Mouse (Mus musculus) neural tube, embryonic 14.5 days (tissue): ENCODE results near the gene 3110082I17Rik. TPM values are rescaled to one million over a fixed set of nuclear protein-coding genes. Genes with fewer than 3 reads are reported as not detected.
"Not testable (repeated sequence)": the region's sequence is repeated elsewhere in the genome, so short reads cannot be mapped to it uniquely, and the experiment has no call there.

ENCODE experiments used
- ATAC-seq: fragments of 200-750 bp; cut with Nextera tagmentation; 2 replicates; pipeline ENCODE4 v1.8.0; 2017; ENCODE audit warnings: low read depth, mild to moderate bottlenecking, moderate TSS enrichment, moderate library complexity
- H3K27ac ChIP-seq: fragments of 300-500 bp; sonication (generic); 2 replicates; pipeline ENCODE4 v1.5.1; 2014; ENCODE audit warnings: low read depth, mild to moderate bottlenecking, control low read depth, low read length, moderate library complexity, mixed read lengths
- H3K27me3 ChIP-seq: fragments of 300-500 bp; sonication (generic); 2 replicates; pipeline ENCODE4 v1.6.1; 2014; ENCODE audit warnings: low read length; ENCODE audit not compliant: control insufficient read depth, insufficient read depth
- H3K36me3 ChIP-seq: fragments of 300-500 bp; sonication (generic); 2 replicates; pipeline ENCODE4 v1.6.1; 2014; ENCODE audit warnings: low read length, mixed read lengths; ENCODE audit not compliant: control insufficient read depth, insufficient read depth
- H3K4me1 ChIP-seq: fragments of 300-500 bp; sonication (generic); 2 replicates; pipeline ENCODE4 v1.6.1; 2014; ENCODE audit warnings: low read length; ENCODE audit not compliant: control insufficient read depth, insufficient read depth
- H3K4me2 ChIP-seq: fragments of 300-500 bp; sonication (generic); 2 replicates; pipeline ENCODE4 v1.6.1; 2014; ENCODE audit warnings: mild to moderate bottlenecking, low read depth, low read length, control low read depth
- H3K4me3 ChIP-seq: fragments of 300-500 bp; sonication (generic); 2 replicates; pipeline ENCODE4 v1.5.1; 2014; ENCODE audit warnings: low read depth, low read length, control low read depth, mixed read lengths
- H3K9ac ChIP-seq: fragments of 300-500 bp; sonication (generic); replicated peaks from 2 replicates; pipeline ENCODE4 v1.6.1; 2014; ENCODE audit warnings: low read depth, mild to moderate bottlenecking, control low read depth, low read length, mixed read lengths
- H3K9me3 ChIP-seq: fragments of 300-500 bp; sonication (generic); 2 replicates; pipeline ENCODE4 v1.6.1; 2016; ENCODE audit warnings: low read length; ENCODE audit not compliant: control insufficient read depth
- WGBS: fragments of 180-500 bp; shearing (Covaris S2); extraction: QIAGEN DNeasy Blood & Tissue Kit; methylation state at CpG from one replicate; pipeline ENCODE4 v1.1.7; 2014; 5-methylcytosine and 5-hydroxymethylcytosine counted together
- polyA plus RNA-seq: library from polyadenylated mRNA; unstranded; fragments of >200 nt; fragmentation: Nextera tagmentation; extraction: Ambion mirVana; gene quantifications from 2 replicates; pipeline ENCODE4 v1.2.1, GENCODE M21; 2014

Gene 3110082I17Rik
- polyA plus RNA-seq, 1 experiment from 2014 or later: 11.7 TPM

- H3K4me1 ChIP-seq: no peaks in the 10 kb centered on the region
- peak; percentile 76; the same call in 1 of the 2 replicates for ATAC-seq
- no peak overlapping the region for H3K4me2 ChIP-seq
- H3K36me3 ChIP-seq: no peaks in the 10 kb centered on the region
- H3K4me3 ChIP-seq: no peak overlapping the region
- no peak overlapping the region for H3K9ac ChIP-seq
- H3K27me3 ChIP-seq: no peaks in the 10 kb centered on the region
- WGBS: 40% methylated on average over 5 of the region's 5 CpGs
- H3K9me3 ChIP-seq: no peaks in the 10 kb centered on the region
- no peak overlapping the region for H3K27ac ChIP-seq
Observed at GRCm38 (mm10) chr5:139397959-139398753, 62.2 kb downstream of the 3110082I17Rik start.

- H3K36me3 ChIP-seq: no peaks in the 10 kb centered on the region
- H3K4me3 ChIP-seq: no peak overlapping the region
- H3K4me1 ChIP-seq: no peaks in the 10 kb centered on the region
- no peaks in the 10 kb centered on the region for H3K9me3 ChIP-seq
- H3K27ac ChIP-seq: no peak overlapping the region
- no peak for ATAC-seq
- H3K9ac ChIP-seq: no peak overlapping the region
- 87% methylated on average over 4 of the region's 4 CpGs for WGBS
- H3K4me2 ChIP-seq: no peak overlapping the region
- H3K27me3 ChIP-seq: no peaks in the 10 kb centered on the region
Observed at GRCm38 (mm10) chr5:139397359-139397916, 62.9 kb downstream of the 3110082I17Rik start.

GRCm38 (mm10) chr5:139395528-139395927, 64.8 kb downstream of the 3110082I17Rik start:
- Histone ChIP-seq H3K36me3 (no peaks in the 10 kb centered on the region), H3K27ac (no peak overlapping the region), H3K9me3 (no peaks in the 10 kb centered on the region), H3K4me2 (no peak overlapping the region), H3K4me1 (0 out of 2 replicates have a peak, but pooled peaks cover 4% of the 10 kb centered on the region), H3K27me3 (no peaks in the 10 kb centered on the region), H3K4me3 (no peak overlapping the region), H3K9ac (no peak overlapping the region)
- WGBS: 91% methylated on average over 4 of the region's 4 CpGs
- ATAC-seq: no peak

- 80% methylated on average over 7 of the region's 7 CpGs for WGBS
- Histone ChIP-seq H3K9me3 (no peaks in the 10 kb centered on the region), H3K4me2 (no peak overlapping the region), H3K36me3 (no peaks in the 10 kb centered on the region), H3K27me3 (no peaks in the 10 kb centered on the region), H3K9ac (no peak overlapping the region), H3K27ac (no peak overlapping the region), H3K4me1 (0 out of 2 replicates have a peak, but pooled peaks cover 4% of the 10 kb centered on the region), H3K4me3 (no peak overlapping the region)
- ATAC-seq: no peak
Observed at GRCm38 (mm10) chr5:139394399-139394798, 65.9 kb downstream of the 3110082I17Rik start.

- no peak for ATAC-seq
- Histone ChIP-seq H3K36me3 (no peaks in the 10 kb centered on the region), H3K9me3 (no peaks in the 10 kb centered on the region), H3K27ac (no peak overlapping the region), H3K27me3 (no peaks in the 10 kb centered on the region), H3K9ac (no peak overlapping the region), H3K4me2 (no peak overlapping the region), H3K4me1 (peaks cover 12% of the 10 kb centered on the region), H3K4me3 (no peak overlapping the region)
- WGBS: 88% methylated on average over 16 of the region's 16 CpGs
Observed at GRCm38 (mm10) chr5:139393197-139393588, 67.1 kb downstream of the 3110082I17Rik start.

GRCm38 (mm10) chr5:139392219-139393196, 67.8 kb downstream of the 3110082I17Rik start:
- WGBS: 96% methylated on average over 37 of the region's 37 CpGs
- Histone ChIP-seq H3K4me1 (peaks cover 17% of the 10 kb centered on the region), H3K4me3 (no peak overlapping the region), H3K4me2 (no peak overlapping the region), H3K9me3 (no peaks in the 10 kb centered on the region), H3K27me3 (no peaks in the 10 kb centered on the region), H3K36me3 (no peaks in the 10 kb centered on the region), H3K9ac (no peak overlapping the region), H3K27ac (no peak overlapping the region)
- no peak for ATAC-seq

GRCm38 (mm10) chr5:139391309-139391990, 68.9 kb downstream of the 3110082I17Rik start:
- H3K4me1 ChIP-seq: peaks cover 17% of the 10 kb centered on the region
- H3K4me2 ChIP-seq: no peak overlapping the region
- no peak for ATAC-seq
- no peak overlapping the region for H3K9ac ChIP-seq
- H3K9me3 ChIP-seq: no peaks in the 10 kb centered on the region
- H3K4me3 ChIP-seq: no peak overlapping the region
- H3K27ac ChIP-seq: peak overlapping the region; percentile 39; the same call in 1 of the 2 replicates
- 74% methylated on average over 11 of the region's 11 CpGs for WGBS
- H3K27me3 ChIP-seq: no peaks in the 10 kb centered on the region
- no peaks in the 10 kb centered on the region for H3K36me3 ChIP-seq

- Histone ChIP-seq H3K4me1 (peaks cover 17% of the 10 kb centered on the region), H3K27ac (peak overlapping the region; percentile 39)
- WGBS: 83% methylated on average over 5 of the region's 5 CpGs
- H3K36me3 ChIP-seq, H3K9me3 ChIP-seq, H3K27me3 ChIP-seq, H3K4me2 ChIP-seq, H3K4me3 ChIP-seq, ATAC-seq, H3K9ac ChIP-seq: not testable (repeated sequence)
Observed at GRCm38 (mm10) chr5:139390324-139391119, 69.8 kb downstream of the 3110082I17Rik start.
